Mouse (Mus musculus): ENCODE measurements around the gene Mrpl38. TPM values are rescaled to one million over a fixed set of nuclear protein-coding genes. Genes with fewer than 3 reads are reported as not detected.

Gene Mrpl38
- total and polyA plus RNA-seq, 2 experiments from 2014 or later: 56.7 to 63.6 TPM

DNA sequence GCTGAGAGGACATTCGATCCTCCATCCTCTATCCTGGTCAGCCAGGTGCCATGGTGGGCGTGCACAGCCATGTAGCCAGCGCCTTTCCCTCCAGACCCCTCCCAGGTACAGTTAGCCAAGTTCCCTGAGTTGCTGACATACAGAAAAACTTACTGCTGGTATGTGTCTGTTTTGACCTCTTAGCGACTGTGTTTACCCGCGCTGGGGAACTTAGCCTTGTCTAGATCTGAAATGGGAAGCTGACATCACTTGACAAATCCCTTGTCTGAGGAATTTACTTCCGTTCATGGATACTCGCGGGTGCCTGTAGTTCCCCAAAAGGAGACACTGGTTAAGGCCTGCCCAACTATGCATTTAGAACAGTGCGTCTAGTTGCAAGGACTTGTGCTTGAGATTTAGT is 28.1 kb downstream of the Mrpl38 start:
- no peak for TF ChIP-seq CTCF (IDR thresholded peaks at IDR 0.05; ENCODE audit: low read depth)
- Histone ChIP-seq H3K4me2 (ENCODE audit: low read depth) (peak overlapping the region; percentile 56), H3K27me3 (ENCODE audit: insufficient read depth, low read length) (peaks cover 40% of the 10 kb centered on the region), H3K4me1 (ENCODE audit: insufficient read depth) (no peaks in the 10 kb centered on the region), H3K27ac (ENCODE audit: low read depth, low read length) (no peak overlapping the region), H3K9me3 (ENCODE audit: low read length) (no peaks in the 10 kb centered on the region), H3K36me3 (ENCODE audit: insufficient read depth) (no peaks in the 10 kb centered on the region), H3K4me3 (ENCODE audit: low read depth, low read length) (peak overlapping the region; percentile 32), H3K9ac (0 out of 2 replicates have a peak overlapping the region, but pooled peaks have one; percentile 33)
- ATAC-seq (no peak), DNase-seq (no peak)
- WGBS: 34% methylated on average over 10 of the region's 10 CpGs

DNA sequence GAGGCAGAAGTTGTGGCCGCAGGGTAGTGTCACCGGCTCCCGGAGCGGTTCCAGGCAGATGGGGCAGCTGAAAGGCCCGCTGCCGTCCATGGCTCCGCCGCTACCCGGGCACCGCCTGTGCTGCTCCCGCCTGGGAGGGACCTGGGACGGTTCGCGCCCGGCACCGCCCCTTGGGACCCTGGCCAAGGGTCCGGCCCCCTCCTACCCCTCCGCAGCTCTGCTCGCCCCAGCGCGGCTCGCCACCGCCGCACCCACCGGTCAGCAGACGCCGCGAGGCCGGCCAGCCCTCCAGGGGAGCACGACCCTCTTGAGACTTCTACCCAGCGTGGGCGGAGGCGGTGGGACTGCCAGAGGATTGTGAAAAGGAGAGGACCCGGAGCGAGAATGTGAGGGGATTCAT is 28.5 kb downstream of the Mrpl38 start:
- Histone ChIP-seq H3K4me3 (ENCODE audit: low read depth, low read length) (peak overlapping the region; percentile 32), H3K4me2 (ENCODE audit: low read depth) (peak overlapping the region; percentile 56), H3K27ac (ENCODE audit: low read depth, low read length) (no peak overlapping the region), H3K9ac (0 out of 2 replicates have a peak overlapping the region, but pooled peaks have one; percentile 33), H3K9me3 (ENCODE audit: low read length) (no peaks in the 10 kb centered on the region), H3K36me3 (ENCODE audit: insufficient read depth) (no peaks in the 10 kb centered on the region), H3K4me1 (ENCODE audit: insufficient read depth) (no peaks in the 10 kb centered on the region), H3K27me3 (ENCODE audit: insufficient read depth, low read length) (peaks cover 42% of the 10 kb centered on the region)
- ATAC-seq (peak; percentile 48; the same call in 1 of the 2 replicates), DNase-seq (no peak)
- no peak for TF ChIP-seq CTCF (IDR thresholded peaks at IDR 0.05; ENCODE audit: low read depth)
- 2% methylated on average over 34 of the region's 35 CpGs for WGBS

DNA sequence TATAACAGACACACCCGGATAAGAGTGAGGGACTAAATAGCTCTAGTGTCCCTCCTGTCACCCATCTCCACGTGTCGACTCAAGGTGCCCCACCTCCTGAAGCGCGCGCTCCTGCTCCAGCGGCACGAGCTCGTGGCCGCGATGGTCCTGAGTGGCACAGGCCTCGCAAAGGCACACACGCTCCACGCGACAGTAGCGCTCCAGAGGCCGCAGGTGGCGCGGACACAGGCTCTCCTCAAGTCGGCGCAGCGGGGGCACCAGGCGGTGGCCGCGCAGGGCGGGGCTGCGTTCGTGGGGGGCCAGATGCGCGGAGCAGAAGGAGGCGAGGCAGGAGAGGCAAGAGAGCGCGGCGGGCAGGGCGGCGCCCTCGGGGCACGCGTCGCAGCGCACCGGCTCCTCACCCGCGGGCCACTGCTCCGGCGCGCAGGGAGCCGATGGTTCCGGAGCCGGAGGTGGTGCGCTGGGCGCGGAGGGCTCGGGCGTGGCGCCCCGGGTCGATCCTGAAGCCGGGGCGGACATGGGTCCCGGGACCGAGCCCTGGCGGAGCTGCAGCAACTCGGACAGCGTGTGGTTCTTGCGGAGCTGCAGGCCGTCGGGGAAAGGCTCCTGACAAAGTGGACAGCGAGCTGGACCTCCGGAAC is 29.1 kb downstream of the Mrpl38 start:
- no peaks in the 10 kb centered on the region for H3K4me1 ChIP-seq (ENCODE audit: insufficient read depth)
- ATAC-seq (peak; percentile 16; the same call in 1 of the 2 replicates), DNase-seq (no peak)
- H3K27ac ChIP-seq (ENCODE audit: low read depth, low read length): no peak overlapping the region
- H3K36me3 ChIP-seq (ENCODE audit: insufficient read depth): no peaks in the 10 kb centered on the region
- WGBS: 3% methylated on average over 66 of the region's 70 CpGs
- no peak for TF ChIP-seq CTCF (IDR thresholded peaks at IDR 0.05; ENCODE audit: low read depth)
- H3K4me3 ChIP-seq (ENCODE audit: low read depth, low read length): peak overlapping the region; percentile 32
- H3K9me3 ChIP-seq (ENCODE audit: low read length): no peaks in the 10 kb centered on the region
- peaks cover 42% of the 10 kb centered on the region for H3K27me3 ChIP-seq (ENCODE audit: insufficient read depth, low read length)
- peak overlapping the region; percentile 56 for H3K4me2 ChIP-seq (ENCODE audit: low read depth)
- H3K9ac ChIP-seq: peak overlapping the region; percentile 33; the same call in 1 of the 2 replicates

DNA sequence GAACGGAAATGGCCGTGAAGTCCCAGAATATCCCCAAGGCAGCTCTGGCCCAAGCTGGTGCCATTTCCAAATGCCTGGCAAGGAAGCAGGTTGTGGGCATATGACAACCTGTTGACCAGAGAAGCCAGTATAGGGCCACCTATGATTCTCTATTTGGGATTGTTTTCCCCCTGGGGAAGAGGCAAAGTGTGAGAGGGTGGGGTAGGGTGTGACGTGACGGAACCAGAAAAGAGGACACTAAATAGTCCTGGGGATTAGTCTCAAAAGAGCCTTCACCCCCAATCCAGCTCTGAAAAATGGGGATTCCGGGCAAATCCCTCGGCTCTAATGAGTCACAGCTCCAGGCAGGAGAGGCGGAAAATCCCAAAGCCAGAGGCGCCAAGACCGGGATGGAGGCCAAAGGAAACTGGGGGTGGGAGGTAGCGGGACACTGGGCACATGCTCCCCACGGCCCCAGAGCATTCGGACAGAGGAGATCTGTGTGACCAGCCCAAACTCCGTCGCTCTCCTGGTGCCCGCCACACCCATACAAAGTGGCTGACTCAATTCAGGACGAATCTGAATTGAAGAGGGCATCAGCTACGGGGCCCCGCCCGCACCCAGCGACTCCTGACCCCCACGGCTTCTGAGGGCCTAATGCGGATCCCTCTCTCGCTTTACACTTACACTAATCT is 30.1 kb downstream of the Mrpl38 start:
- Histone ChIP-seq H3K4me2 (ENCODE audit: low read depth) (peak overlapping the region; percentile 56), H3K4me3 (ENCODE audit: low read depth, low read length) (peak overlapping the region; percentile 32), H3K36me3 (ENCODE audit: insufficient read depth) (no peaks in the 10 kb centered on the region), H3K27me3 (ENCODE audit: insufficient read depth, low read length) (peaks cover 42% of the 10 kb centered on the region), H3K9me3 (ENCODE audit: low read length) (no peaks in the 10 kb centered on the region), H3K9ac (no peak overlapping the region), H3K4me1 (ENCODE audit: insufficient read depth) (no peaks in the 10 kb centered on the region), H3K27ac (ENCODE audit: low read depth, low read length) (no peak overlapping the region)
- peak; percentile 28; the same call in 1 of the 2 replicates for ATAC-seq
- DNase-seq: peak; percentile 46
- no peak for TF ChIP-seq CTCF (IDR thresholded peaks at IDR 0.05; ENCODE audit: low read depth)
- 4% methylated on average over 23 of the region's 23 CpGs for WGBS

DNA sequence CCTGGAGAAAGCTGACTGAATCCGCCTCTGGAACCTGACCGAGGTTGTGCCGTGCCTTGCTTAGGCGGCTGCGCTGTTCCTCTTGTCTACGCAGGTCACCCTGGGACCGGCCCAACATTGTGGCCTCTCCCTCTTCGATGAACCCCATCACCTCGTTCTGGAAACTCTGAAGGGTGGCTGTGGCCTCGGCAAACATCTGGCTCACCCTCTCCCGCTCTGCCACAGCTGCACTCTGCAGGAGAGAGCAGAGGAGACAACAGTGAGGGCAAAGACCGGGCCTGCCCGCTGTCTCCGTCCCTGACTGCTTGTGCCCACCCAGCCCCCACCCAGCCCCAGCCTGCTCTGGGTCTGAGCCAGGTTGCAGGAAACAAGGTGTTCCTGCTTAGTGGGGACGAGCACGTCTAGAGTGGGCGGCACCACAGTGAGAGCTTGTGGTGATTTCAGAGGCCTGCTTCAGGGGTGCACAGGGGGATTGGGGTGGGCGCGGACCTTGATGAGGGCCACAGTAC is 30.8 kb downstream of the Mrpl38 start:
- WGBS: 16% methylated on average over 19 of the region's 19 CpGs
- no peak for ATAC-seq
- Histone ChIP-seq H3K4me1 (ENCODE audit: insufficient read depth) (no peaks in the 10 kb centered on the region), H3K9me3 (ENCODE audit: low read length) (no peaks in the 10 kb centered on the region), H3K9ac (no peak overlapping the region), H3K27ac (ENCODE audit: low read depth, low read length) (no peak overlapping the region), H3K36me3 (ENCODE audit: insufficient read depth) (no peaks in the 10 kb centered on the region), H3K27me3 (ENCODE audit: insufficient read depth, low read length) (peaks cover 42% of the 10 kb centered on the region), H3K4me3 (ENCODE audit: low read depth, low read length) (no peak overlapping the region), H3K4me2 (ENCODE audit: low read depth) (peak overlapping the region; percentile 56)
- no peak for TF ChIP-seq CTCF (IDR thresholded peaks at IDR 0.05; ENCODE audit: low read depth)
- no peak for DNase-seq

DNA sequence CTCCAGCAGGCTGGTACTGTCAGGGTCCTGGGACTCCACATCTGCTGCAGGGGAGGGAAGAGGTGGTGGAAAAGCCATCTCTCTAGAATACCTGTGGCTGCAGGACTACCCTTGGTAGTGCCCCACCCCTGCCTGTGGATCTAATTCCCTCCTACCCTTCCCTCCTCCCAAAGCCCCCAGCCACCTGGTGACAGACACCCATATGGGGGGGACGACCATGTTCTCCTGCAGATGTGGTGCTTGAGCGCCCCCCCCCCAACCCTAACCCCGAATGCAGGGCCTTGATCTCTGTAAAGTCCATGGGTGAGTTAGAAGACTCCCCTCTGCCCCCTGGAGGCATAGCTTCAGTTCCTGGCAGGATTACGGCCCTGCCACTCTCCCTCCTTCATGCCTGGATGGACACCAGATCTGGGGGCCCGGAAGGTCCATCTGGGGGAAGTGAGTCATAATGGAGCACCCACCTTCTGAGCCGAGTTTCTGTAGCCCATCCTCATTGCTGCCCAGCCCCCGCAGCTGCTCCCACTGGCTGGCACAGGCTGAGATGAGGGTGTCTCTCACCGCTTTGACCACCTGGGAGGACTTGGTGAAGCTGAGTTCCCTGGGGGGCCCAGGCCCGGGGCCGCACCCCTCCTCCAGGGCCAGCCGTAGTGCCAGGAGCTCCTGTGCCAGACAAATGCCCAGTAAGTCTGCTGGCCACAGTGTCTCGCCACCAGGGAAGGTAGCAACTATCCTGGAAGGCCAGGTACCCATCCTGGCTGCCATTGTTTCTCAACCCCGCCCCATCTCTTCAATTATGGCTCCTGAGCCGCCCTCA is 31.5 kb downstream of the Mrpl38 start:
- Histone ChIP-seq H3K27ac (ENCODE audit: low read depth, low read length) (no peak overlapping the region), H3K4me1 (ENCODE audit: insufficient read depth) (no peaks in the 10 kb centered on the region), H3K9me3 (ENCODE audit: low read length) (no peaks in the 10 kb centered on the region), H3K9ac (no peak overlapping the region), H3K27me3 (ENCODE audit: insufficient read depth, low read length) (peaks cover 42% of the 10 kb centered on the region), H3K36me3 (ENCODE audit: insufficient read depth) (no peaks in the 10 kb centered on the region), H3K4me2 (ENCODE audit: low read depth) (no peak overlapping the region; the same call in 1 of the 2 replicates), H3K4me3 (ENCODE audit: low read depth, low read length) (no peak overlapping the region)
- 20% methylated on average over 13 of the region's 14 CpGs for WGBS
- no peak for DNase-seq
- peak; percentile 19; the same call in 1 of the 2 replicates for TF ChIP-seq CTCF (IDR thresholded peaks at IDR 0.05; ENCODE audit: low read depth)
- no peak for ATAC-seq

Measured in forebrain, postnatal 0 days (tissue).